Mouse (Mus musculus) CH12.LX (cell line): ENCODE data around the gene Msh2.

Experiments
- CHD1 ChIP-seq: IDR thresholded peaks from 2 replicates; pipeline ENCODE4 v1.6.1; 2012; ENCODE audit warnings: low read depth, low read length, improper control_type of control experiment, inconsistent platforms
- CHD2 ChIP-seq: IDR thresholded peaks from 2 replicates; pipeline ENCODE4 v1.6.1; 2011; ENCODE audit warnings: low read length, improper control_type of control experiment
- CTCF ChIP-seq, 2 experiments: IDR thresholded peaks in 1 of 2; conservative IDR thresholded peaks in 1 of 2; 2 replicates each; pipeline ENCODE4 v1.5.1; 2011 to 2012; ENCODE audit warnings: low read depth in 2 of 2, low read length in 2 of 2, improper control_type of control experiment in 1 of 2, inconsistent platforms in 1 of 2, mild to moderate bottlenecking in 1 of 2, moderate library complexity in 1 of 2
- POLR2A ChIP-seq: IDR thresholded peaks from 2 replicates; pipeline ENCODE4 v1.6.1; 2011; ENCODE audit warnings: low read depth, mild to moderate bottlenecking, improper control_type of control experiment, low read length
- POLR2AphosphoS2 ChIP-seq: IDR thresholded peaks from 2 replicates; pipeline ENCODE4 v1.6.1; 2011; ENCODE audit warnings: low read depth, low read length, improper control_type of control experiment
- RAD21 ChIP-seq: IDR thresholded peaks from 2 replicates; pipeline ENCODE4 v1.6.1; 2011; ENCODE audit warnings: low read depth, mild to moderate bottlenecking, low read length, improper control_type of control experiment, moderate library complexity
- RCOR1 ChIP-seq: conservative IDR thresholded peaks from 2 replicates; pipeline ENCODE4 v1.6.1; 2012; ENCODE audit warnings: low read depth, mild to moderate bottlenecking, inconsistent platforms, low read length, improper control_type of control experiment
- TCF12 ChIP-seq: IDR thresholded peaks from 2 replicates; pipeline ENCODE4 v1.6.1; 2014; ENCODE audit warnings: low read depth, mild to moderate bottlenecking, inconsistent platforms, low read length, improper control_type of control experiment

DNA sequence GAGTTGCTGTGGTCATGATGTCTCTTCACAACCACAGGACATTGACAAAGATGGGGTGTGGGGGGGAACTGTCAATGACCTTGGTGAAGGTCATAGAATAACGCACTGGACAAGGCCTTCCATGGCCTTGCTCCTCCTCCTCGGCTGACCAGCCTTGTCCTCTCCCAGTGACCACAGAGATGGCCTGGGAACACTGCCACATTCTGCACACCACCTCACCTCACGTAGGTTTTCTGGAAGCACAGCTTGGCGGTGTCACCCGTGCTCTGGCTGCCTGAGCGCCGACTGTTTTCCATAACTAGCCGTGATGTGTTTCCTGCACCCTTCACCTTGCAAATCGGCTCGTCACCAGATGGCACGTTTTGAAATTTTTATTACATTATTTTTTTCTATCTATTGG, 92.9 kb downstream of the Msh2 start:
- no peak for TF ChIP-seq CTCF (conservative IDR thresholded peaks at IDR 0.05 in 1 of 2, IDR thresholded peaks at IDR 0.05 in 1 of 2; ENCODE audit: low read depth in 2 of 2, low read length in 2 of 2)
- no peak for TF ChIP-seq POLR2AphosphoS2
- no peak for TF ChIP-seq CHD2
- no peak for TF ChIP-seq POLR2A
- no peak for TF ChIP-seq CHD1
- no peak for TF ChIP-seq TCF12
- no peak for TF ChIP-seq RAD21
- no peak for TF ChIP-seq RCOR1
